Mouse (Mus musculus) gonadal fat pad, adult 2 months (tissue): ENCODE measurements at regions not wholly inside any gene's neighbourhood (a gene's known extent, or its start where the extent isn't known, plus 50 kb on each side); places are given as distances from the start of the nearest gene placed in this dataset.

Source experiments
- DNase-seq: peaks from one replicate; pipeline ENCODE4 v3.0.0-alpha.2; 2012; ENCODE audit warnings: low read depth

DNA sequence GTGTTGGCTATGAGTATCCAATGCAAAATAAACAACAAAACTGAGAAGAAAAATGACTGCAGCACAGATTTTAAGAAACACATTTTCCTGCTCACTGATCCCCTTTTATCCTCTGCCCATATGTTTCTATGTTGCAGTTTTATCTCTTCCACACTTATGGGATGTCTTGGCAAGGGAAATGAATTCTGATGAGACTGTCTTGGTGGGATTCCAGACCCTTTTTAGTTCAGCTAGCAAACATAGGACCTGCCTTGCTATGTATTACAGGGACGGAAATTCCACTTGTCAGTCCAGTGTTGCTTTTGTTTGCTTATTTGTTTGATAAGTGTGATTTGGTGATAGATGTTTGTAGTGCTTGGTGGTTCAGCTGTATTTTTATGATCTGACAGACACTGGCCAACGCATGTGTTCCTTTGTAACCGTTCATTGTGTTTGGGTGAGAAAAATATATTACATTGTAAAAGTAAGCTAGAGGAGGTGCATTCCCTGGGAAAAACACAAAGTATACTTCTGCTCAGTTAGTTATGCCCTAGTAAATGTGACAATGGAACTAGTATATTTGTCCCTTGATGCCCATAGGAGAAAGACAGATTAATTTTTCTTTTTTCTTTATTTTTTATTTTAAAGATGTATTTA is 1516.2 kb downstream of the Tbl1xr1 start:
- DNase-seq = no peak

DNA sequence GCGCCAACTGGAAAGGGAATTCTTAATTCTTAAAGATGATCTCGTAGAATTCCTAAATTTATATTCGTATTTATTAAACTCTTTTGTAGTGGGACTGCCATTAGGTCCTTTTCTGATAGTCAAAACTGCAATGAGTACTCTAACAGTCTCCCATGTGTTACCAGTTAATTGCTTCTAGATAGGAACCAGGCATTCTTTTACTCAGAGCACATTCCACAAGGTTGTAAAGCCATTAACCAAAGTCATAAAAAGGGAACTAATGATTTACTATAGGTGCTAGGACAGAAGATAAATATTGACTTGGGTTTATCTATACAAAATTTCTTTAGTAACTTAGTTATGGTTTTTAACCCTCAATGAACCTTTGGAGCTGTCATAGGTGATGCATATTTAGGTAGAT is 1525.0 kb downstream of the Tbl1xr1 start:
- no peak for DNase-seq

DNA sequence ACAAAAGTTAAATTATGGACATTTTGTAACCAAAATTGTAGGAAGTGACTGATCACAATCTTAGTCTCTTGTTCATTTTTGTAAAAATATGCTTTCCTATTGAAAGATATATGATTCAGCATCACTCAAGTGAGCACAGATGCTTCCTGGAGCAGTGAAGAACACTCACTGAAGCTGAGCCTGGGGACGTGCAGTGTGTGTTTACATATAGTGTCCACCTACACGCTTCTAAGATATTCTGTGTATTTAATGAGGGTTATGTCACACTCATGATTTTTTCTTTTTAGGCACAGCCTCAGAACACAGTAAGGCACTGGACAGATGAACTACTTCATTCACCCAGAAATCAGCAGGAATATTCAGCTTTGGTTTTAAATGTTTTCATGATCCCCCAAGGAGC is 1533.6 kb downstream of the Tbl1xr1 start:
- DNase-seq = no peak

DNA sequence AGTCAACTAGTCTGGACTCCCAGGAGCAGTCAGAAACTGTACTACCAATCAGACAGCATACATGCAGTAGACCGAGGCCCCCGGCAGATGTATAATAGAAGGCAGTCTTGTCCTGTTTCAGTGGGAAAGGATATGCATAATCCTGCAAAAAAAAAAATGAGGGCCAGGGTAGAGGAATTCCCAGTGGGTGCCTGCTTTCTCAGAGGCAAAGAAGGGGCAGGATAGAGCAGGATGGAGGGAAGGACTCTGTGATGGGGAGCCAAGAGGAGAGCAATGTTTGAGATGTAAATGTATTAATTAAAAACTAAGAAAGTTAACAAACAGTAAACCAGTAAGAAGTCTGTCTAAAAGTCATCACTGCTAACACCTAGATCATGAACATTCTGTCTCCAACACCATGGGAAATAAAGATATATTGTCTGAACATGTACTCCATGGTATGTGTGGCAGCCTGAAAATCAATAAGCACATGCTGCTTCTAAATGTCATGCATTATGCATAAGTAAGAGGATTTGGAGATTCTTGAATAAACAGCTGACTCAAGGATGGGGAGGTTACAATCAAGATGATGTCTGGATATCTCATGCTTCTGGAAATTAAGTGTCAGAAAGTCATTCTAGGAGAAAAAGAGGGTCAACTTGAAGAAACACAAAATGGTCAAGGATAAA is 1485.3 kb downstream of the Naaladl2 start:
- DNase-seq = no peak

DNA sequence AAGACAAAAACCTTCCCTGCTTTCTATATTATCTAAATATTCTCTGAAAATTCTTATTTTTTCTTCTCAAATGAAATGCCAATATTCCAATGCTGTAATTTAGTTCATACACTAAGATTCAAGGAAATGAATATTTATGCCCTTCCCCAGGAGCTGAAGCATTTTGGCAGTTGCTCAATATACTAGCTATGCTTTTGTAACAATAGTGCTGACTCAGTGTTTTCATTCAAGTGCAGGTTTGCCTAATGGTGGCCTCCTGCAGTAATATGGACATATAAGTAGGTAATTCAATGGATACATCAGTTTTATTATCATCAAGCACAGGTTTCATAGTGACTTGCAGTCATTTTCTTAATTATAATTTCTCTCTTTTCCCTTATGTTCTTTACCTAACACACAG is 1437.3 kb downstream of the Naaladl2 start:
- DNase-seq = no peak
